Mouse (Mus musculus) thymus, adult 2 months (tissue): ENCODE measurements around the gene Gm20388. TPM values are rescaled to one million over a fixed set of nuclear protein-coding genes. Genes with fewer than 3 reads are reported as not detected.
A peak's percentile ranks its signal among the peaks of the same experiment; 100 is the strongest.

Experiments
- DNase-seq: peaks from one replicate; pipeline ENCODE4 v3.0.0; 2021
- H3K27ac ChIP-seq: fragments of 200-500 bp; 2 replicates; pipeline ENCODE4 v1.5.1; 2012; ENCODE audit warnings: low read length, control low read depth; ENCODE audit not compliant: control insufficient read depth, insufficient read depth
- H3K27me3 ChIP-seq: fragments of 200-500 bp; 2 replicates; pipeline ENCODE4 v1.6.1; 2012; ENCODE audit warnings: mild to moderate bottlenecking, low read length, moderate library complexity, mixed read lengths; ENCODE audit not compliant: control insufficient read depth, insufficient read depth
- H3K36me3 ChIP-seq: fragments of 200-500 bp; 2 replicates; pipeline ENCODE4 v1.6.1; 2012; ENCODE audit warnings: mild to moderate bottlenecking, low read length, moderate library complexity; ENCODE audit not compliant: control insufficient read depth, insufficient read depth
- H3K4me1 ChIP-seq: fragments of 200-500 bp; replicated peaks from 2 replicates; pipeline ENCODE4 v1.6.1; 2012; ENCODE audit warnings: low read length; ENCODE audit not compliant: control insufficient read depth, insufficient read depth
- H3K4me3 ChIP-seq: fragments of 200-500 bp; 2 replicates; pipeline ENCODE4 v1.5.1; 2012; ENCODE audit warnings: mild to moderate bottlenecking, low read length, control low read depth, moderate library complexity; ENCODE audit not compliant: control insufficient read depth, insufficient read depth
- CTCF ChIP-seq: fragments of 200-500 bp; IDR thresholded peaks from 2 replicates; pipeline ENCODE4 v1.5.1; 2012; ENCODE audit warnings: mild to moderate bottlenecking, control low read depth, low read length, moderate library complexity, borderline replicate concordance; ENCODE audit not compliant: control insufficient read depth, poor library complexity, insufficient read depth; ENCODE audit errors: extremely low read depth
- POLR2A ChIP-seq: fragments of 200-500 bp; IDR thresholded peaks from 2 replicates; pipeline ENCODE4 v1.6.1; 2012; ENCODE audit warnings: mild to moderate bottlenecking, low read length, control low read depth, moderate library complexity; ENCODE audit not compliant: control insufficient read depth, poor library complexity, insufficient read depth; ENCODE audit errors: extremely low read depth
- WGBS: fragments of 180-500 bp; shearing (Covaris S2); methylation state at CpG from one replicate; pipeline ENCODE4 v1.1.7; 2018; 5-methylcytosine and 5-hydroxymethylcytosine counted together
- polyA plus RNA-seq: library from polyadenylated mRNA; depleted of rRNA; stranded (reverse); fragments of >200 nt; gene quantifications from 2 replicates; pipeline ENCODE4 v1.2.3, GENCODE M21; 2012

The Gm20388 gene
- polyA plus RNA-seq, 1 experiment: 103 TPM

DNA sequence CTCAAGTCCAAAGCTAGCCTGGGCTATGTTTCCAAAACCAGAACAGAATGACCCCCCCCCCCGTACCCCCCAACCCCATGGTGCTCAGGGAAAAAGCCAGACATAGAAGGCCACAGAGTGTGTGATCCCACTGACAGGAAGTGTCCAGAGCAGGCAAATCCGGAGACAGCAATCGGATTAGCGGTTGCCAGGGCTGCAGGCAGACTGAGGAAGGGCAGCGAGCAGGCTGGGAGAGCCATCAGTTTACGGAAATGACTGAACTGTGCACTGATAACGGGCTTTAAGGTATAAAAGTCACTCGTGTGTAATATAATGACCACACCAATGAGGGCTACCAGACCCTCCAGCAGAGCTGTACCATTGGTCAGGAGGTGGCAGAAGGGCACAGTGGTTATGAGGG lies 730.6 kb downstream of the Gm20388 start:
- WGBS: 69% methylated on average over 8 of the region's 8 CpGs
- DNase-seq: no peak
- Histone ChIP-seq H3K4me1 (no peaks in the 10 kb centered on the region), H3K36me3 (no peaks in the 10 kb centered on the region), H3K27ac (no peak overlapping the region), H3K27me3 (no peaks in the 10 kb centered on the region), H3K4me3 (no peak overlapping the region)
- TF ChIP-seq POLR2A: no peak
- TF ChIP-seq CTCF: no peak

DNA sequence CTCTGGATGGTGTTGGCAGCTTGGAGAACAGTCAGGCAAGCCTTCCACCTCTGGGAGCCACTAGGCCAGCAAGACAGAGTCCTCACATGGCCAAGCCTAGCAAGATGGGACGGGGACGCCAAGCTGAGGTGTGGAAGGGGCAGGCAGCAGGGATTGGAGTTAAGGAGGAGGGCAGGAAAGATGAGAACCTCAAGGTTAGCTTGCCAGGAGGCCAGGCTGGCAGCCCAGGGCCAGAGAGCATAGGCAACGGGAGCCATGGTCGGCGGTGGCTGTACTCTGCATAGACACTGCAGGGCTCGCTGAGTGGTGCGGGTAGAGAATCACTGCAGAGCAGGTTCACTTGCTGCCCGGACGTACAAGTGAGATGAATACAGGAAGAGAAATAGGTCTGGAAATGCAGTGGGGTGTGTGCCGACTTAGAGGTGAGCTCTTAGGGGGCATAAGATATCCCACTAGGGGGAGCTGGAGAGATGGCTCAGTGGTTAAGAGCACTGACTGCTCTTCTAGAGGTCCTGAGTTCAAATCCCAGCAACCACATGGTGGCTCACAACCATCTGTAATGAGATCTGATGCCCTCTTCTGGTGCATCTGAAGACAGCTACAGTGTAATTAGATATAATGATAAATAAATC lies 731.5 kb downstream of the Gm20388 start:
- Histone ChIP-seq H3K4me1 (no peaks in the 10 kb centered on the region), H3K4me3 (no peak overlapping the region), H3K27ac (no peak overlapping the region), H3K36me3 (no peaks in the 10 kb centered on the region), H3K27me3 (no peaks in the 10 kb centered on the region)
- 87% methylated on average over 10 of the region's 10 CpGs for WGBS
- DNase-seq: no peak
- 0 out of 2 replicates have a peak, but pooled peaks have one; percentile 13 for TF ChIP-seq CTCF
- no peak for TF ChIP-seq POLR2A

GRCm38 (mm10) chr8:120644663-120645062 lies 734.0 kb downstream of the Gm20388 start:
- no peaks in the 10 kb centered on the region for H3K27me3 ChIP-seq

GRCm38 (mm10) chr8:120647532-120647931 lies 736.9 kb downstream of the Gm20388 start, which contains the start of gene 1190005I06Rik:
Gene 1190005I06Rik (minus strand): TSS chr8:120647632.
- WGBS: 91% methylated on average over 7 of the region's 7 CpGs
- no peaks in the 10 kb centered on the region for H3K36me3 ChIP-seq
- no peaks in the 10 kb centered on the region for H3K4me1 ChIP-seq
- TF ChIP-seq CTCF (no peak), POLR2A (no peak)
- no peaks in the 10 kb centered on the region for H3K27me3 ChIP-seq
- H3K4me3 ChIP-seq: no peak within 1 kb of the TSS
- no peak within 1 kb of the TSS for H3K27ac ChIP-seq
- DNase-seq: no peak

More at GRCm38 (mm10) chr8:120644663-120645062, 734.0 kb downstream of the Gm20388 start:
- TF ChIP-seq CTCF: no peak
- no peak for TF ChIP-seq POLR2A
- H3K27ac ChIP-seq: no peak overlapping the region
- no peaks in the 10 kb centered on the region for H3K36me3 ChIP-seq
- no peak for DNase-seq
- no peaks in the 10 kb centered on the region for H3K4me1 ChIP-seq
- H3K4me3 ChIP-seq: no peak overlapping the region
- whole genome bisulfite sequencing: 88% methylated on average over 7 of the region's 7 CpGs

DNA sequence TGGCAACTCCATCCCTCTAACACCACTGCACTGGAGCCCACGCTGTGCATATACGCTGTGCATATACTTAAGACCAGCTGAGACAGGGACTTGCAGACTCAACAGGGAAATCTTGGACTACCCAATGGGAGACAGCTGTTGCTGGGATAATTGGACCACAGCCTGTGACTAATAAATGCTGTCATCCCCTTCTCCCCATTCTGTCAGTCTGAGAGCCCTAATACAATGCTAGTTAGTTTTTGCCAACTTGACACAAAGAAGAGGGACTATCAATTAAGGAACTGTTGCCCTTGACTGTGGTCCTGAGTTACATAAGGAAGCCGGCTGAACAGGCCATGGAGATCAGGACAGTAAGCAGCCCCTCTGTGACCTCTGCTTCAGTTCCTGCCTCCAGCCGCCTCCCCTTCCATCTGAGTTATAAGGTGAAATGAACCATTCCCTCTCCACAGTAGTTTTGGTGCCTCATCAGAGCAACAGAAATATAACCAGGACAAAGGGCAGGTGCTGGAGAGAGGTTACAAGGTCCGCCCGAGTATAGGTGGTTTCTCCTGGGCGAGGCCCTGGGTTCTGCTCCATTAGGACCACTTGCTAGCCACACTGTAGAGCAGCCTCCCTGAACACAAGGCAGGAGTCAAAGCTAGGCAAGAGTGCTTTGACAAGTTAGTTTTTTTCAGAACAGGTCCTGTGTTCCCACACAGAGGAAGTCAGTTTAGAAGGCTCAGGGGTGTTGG lies 745.8 kb downstream of the Gm20388 start:
- peaks cover 35% of the 10 kb centered on the region for H3K36me3 ChIP-seq
- no peak overlapping the region for H3K27ac ChIP-seq
- H3K4me1 ChIP-seq: no peaks in the 10 kb centered on the region
- WGBS: 97% methylated on average over 7 of the region's 7 CpGs
- TF ChIP-seq POLR2A: no peak
- no peak for TF ChIP-seq CTCF
- no peaks in the 10 kb centered on the region for H3K27me3 ChIP-seq
- DNase-seq: no peak
- H3K4me3 ChIP-seq: no peak overlapping the region

- TF ChIP-seq POLR2A: no peak
- TF ChIP-seq CTCF: no peak
- no peak overlapping the region for H3K4me3 ChIP-seq
- no peak overlapping the region for H3K27ac ChIP-seq
- no peaks in the 10 kb centered on the region for H3K4me1 ChIP-seq
- DNase-seq: no peak
- H3K36me3 ChIP-seq: peaks cover 35% of the 10 kb centered on the region
- 96% methylated on average over 8 of the region's 8 CpGs for WGBS
- no peaks in the 10 kb centered on the region for H3K27me3 ChIP-seq
These were observed 746.8 kb downstream of the Gm20388 start for GRCm38 (mm10) chr8:120657415-120657814.

DNA sequence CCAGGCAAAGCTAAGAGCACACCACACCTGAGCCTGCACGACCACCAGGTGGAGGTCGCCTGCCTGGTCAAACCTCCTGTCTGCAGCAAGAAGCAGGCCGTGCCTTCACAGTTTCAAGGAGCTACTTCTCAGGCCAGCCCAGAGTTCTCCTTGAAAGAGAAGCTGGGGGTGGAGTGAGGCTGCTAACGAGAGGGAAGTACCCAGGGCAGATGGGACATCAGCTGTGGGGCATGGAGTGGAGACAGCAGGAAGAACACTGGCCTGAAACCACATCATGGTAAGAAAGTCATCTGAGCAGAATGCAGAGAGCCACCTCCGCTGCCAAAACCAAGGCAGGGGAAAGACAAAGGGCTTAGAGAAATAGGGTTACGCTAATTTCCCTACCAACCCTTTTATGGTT lies 753.9 kb downstream of the Gm20388 start:
- Histone ChIP-seq H3K4me3 (no peak overlapping the region), H3K36me3 (no peaks in the 10 kb centered on the region), H3K4me1 (peaks cover 25% of the 10 kb centered on the region), H3K27me3 (no peaks in the 10 kb centered on the region), H3K27ac (no peak overlapping the region)
- TF ChIP-seq POLR2A: no peak
- no peak for TF ChIP-seq CTCF
- no peak for DNase-seq
- WGBS: 53% methylated on average over 6 of the region's 6 CpGs
